Mouse (Mus musculus) lung, postnatal 0 days (tissue): ENCODE results near the gene Qars.

Experiments used
- CTCF ChIP-seq: IDR thresholded peaks from 2 replicates; pipeline ENCODE4 v1.5.1; 2016; ENCODE audit warnings: antibody characterized with exemption, mild to moderate bottlenecking
- EP300 ChIP-seq: IDR thresholded peaks from 2 replicates; pipeline ENCODE4 v1.6.1; 2016; ENCODE audit warnings: antibody characterized with exemption, mild to moderate bottlenecking, control low read depth

- TF ChIP-seq CTCF (no peak), EP300 (no peak)
Measured at GRCm38 (mm10) chr9:108489702-108490558, 17.6 kb upstream of the Qars start.
